Mouse (Mus musculus) kidney, adult 8-10 months (tissue): ENCODE results near the gene Bsn.

Source experiments
- DNase-seq, 2 experiments: peaks; one replicate each; pipeline ENCODE4 v3.0.0; 2022

The Bsn gene

DNA sequence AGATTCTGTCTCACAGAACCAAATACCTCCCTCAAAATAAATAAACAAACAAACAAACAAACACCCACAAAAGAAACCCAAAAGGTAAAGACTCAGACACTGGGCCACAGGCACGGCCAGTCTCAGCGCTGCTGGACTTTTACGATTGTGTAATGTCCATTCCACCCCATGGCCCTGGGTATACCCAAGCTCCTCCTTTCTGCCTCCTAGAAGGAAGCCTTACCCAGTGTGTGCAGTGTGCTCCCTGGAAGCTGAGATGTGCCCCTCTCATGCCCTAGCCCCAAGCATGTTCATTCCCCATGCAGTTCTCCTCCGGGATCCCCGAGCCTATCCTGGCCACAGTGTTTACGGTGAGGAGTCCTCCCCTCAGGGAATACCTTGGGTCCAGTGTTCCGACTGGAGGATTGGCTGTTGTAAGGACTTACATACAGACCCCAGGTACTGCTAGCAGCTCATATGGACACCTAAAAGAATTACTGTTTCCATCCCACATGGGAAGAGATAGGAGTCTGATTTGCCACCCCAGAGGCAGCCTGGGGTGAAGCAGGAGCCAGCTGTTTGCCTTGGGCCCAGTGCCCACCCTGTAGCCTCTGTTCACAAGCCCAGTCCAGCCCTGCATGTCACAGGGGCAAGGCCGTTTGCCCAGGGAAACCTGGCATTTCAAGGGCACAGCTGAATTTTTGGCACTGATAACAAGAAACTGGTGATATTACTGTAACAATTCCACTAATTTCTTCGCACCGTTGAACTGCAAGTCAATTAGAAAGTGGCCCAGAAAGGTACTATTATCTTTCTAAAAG is 68.8 kb downstream of the Bsn start:
- no peak for DNase-seq

DNA sequence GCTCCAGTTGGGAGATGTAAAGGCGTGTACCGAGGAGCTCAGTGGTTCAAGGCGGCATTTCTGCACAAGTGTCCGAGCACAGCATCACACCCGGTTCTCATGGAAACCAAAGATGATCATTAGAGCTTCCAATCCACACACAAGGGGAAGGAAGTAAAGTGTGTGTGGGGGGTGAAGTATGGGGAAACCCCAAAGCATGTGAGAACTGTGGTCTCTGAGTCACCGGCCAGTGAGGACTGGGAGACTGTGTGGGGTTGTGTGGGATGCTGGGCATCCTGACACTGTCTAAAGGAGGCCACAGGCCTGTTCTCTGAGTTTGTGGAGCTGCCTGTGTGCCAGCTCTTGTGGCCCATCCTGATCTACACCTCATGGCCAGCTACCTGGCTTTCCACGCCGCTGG is 69.5 kb downstream of the Bsn start:
- DNase-seq: no peak

DNA sequence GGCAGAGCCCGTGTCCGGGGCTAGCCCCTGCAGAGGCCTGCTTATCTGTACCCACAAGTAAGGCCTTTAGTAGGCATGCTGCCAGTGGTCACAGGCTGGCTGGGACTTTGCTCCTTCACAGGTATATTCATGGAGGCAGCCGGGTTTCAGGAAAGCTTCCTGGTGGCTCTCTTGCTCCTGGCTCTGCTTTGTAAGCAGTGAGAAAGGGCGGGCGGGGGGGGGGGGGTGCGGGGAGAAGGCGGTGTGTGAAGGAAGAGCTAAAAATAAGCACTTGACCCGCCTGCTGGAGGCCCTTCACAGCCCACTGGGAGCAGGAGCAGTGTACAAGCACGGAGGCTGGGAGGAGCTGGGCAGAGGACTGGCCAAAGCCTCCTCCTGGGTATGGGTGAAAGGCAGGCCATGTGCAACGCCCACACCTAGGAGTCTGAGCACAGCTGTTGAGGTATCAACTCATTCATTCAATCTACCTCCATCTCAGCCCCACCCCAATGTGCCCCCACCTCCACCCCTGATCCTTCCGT is 70.2 kb downstream of the Bsn start:
- peak; percentile 76 to 86 for DNase-seq

DNA sequence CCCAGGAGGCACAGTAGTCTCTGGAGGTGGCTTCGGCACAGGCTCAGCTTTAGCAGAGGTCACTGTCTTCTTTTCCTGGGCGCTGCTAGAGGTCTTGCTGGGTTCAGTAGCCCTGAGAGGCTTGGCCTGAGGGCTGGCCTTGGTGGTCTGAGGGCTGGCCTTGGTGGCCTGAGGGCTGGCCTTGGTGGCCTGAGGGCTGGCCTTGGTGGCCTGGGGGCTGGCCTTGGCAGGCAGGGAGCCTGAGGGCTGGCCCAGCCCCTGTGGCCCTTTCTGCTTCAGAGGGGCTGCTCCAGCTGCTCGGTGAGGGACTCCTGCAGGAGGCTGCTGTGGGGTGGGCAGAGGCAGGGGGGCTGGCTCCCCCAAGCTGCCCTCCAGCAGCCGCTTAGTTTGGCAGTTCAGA is 73.0 kb downstream of the Bsn start:
- DNase-seq: no peak

DNA sequence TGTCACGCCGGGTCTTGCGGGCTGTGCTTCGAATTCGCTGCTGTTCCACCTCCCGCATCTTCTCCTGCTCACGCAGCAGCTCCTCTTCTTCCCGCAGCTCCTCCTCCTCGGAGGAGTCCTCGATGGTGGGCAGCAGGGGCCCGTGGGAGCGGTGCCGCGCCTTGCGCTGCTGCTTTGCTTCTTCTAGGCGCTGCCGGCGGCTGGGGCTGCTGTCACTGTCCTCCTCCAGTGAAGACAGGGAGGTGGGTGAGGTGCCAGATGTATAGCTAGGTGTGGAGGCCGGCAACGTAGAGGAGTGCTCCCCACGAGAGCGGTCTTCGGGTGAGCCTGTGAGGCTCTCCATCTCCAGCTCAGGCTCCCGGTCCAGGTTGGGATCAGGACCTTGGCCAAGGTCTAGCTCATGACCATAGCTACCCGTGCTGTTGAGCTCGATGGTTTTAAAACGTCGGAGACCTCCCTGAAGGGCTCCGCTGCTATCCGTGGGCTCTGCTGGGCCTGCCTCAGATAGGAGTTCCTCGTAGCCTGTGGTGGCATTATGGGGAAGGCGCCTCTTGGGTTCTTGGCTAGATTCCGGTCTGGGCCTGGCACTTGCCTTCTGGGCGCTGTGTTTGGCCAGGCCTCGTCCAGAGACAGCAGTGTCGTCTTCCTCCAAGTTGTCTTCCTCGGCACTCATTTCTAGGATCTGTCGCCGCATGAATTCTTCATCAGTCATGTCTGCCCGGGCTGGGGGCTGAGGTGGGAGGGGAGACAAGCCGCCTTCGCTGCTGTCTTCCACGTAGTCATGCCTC is 74.7 kb downstream of the Bsn start:
- no peak for DNase-seq

DNA sequence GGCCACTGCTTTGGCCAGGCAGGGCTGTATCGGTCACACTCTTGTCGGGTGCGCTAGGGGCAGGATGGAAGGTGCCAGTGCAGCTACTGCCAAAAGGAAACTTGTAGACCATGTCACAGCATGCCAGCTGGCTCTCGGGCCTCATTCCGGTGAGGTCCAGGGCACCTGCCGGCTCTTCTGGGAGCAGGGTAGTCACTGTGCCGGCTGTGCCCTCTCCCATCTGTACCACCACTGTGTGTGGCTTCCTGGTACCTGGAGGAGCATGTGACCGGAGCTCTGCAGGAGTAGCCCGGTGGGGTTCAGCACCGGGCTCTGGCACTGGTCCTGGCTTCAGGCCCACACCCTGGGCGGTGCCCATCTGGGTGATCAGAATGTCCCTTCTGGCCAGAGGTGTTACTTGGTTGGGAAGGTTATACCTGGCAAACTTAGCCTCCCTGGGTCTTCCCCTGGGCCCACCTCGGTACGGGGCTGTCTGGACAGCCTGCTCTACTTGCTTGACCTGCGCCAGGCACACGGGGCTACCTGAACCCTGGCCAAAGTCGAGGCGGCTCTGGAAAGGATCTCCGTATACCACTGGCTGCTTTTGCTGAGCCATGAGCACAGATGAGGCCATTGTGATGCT is 77.4 kb downstream of the Bsn start:
- no peak for DNase-seq

DNA sequence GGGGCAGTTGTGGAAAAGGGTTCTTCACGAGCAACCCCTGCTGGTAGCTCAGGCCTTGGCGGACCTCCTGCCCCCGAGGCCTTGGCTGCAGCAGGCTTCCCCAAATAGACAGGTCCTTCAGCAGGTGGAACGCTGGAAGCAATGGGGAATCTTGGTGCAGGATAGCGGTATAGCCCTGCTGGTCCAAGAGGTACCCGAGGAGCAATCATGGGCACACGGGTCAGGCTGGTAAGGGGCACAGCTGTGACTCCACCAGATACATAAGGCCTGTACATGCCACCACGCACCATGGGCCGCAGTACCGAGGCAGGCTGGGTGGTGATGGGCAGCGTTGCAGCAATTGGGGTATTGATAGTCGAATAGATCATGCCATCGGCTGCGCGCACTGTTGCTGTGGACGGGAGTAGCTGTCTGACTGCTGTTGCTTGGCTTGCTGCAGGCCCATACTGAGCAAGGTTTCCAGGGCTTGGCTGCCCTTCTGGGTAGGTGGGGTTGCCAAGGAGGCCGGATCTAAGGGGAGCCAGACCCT is 78.5 kb downstream of the Bsn start:
- DNase-seq: no peak

DNA sequence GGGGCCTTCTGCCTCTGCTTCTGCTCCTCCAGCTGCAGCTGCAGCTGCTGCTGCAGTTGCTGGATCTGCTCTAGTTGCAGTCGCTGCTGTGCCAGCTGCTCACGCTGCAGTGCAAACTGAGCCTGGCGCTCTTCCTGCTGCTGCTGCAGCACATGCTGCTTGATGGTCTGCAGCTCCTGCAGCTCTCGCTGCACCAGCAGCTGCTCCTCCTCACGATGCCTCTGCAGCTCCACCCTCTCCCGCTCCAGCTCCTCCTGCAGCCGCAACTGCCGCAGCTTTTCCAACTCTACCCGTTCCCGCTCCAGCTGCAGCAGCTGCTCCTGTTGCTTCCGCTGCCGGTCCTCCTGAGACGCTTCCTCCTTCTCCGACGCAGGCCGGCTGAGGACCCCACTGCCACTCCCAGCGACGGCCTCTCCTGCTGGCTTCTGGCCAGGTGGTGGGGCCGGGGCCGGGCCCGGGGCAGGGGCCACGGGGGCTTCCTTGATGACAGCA is 79.0 kb downstream of the Bsn start:
- no peak for DNase-seq

DNA sequence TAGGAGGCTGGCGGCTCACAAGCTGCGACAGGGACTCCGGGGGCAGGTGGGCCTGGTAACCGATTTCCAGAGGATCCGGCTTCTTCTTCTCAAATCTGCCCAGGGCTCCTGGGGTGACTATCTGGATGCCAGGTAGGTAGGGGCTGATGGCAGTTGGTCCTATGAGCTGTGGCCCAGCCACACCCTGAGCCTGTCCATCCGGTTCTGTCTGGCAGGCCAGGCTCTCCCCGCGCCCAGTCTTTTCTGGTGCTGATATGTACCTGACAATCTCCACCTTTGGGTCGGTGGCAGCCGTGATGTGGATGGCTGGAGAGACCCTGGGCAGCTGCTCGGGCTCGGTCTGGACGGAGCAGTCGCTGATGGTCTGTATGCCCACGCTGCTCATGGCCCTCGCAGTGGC is 80.0 kb downstream of the Bsn start:
- no peak for DNase-seq

DNA sequence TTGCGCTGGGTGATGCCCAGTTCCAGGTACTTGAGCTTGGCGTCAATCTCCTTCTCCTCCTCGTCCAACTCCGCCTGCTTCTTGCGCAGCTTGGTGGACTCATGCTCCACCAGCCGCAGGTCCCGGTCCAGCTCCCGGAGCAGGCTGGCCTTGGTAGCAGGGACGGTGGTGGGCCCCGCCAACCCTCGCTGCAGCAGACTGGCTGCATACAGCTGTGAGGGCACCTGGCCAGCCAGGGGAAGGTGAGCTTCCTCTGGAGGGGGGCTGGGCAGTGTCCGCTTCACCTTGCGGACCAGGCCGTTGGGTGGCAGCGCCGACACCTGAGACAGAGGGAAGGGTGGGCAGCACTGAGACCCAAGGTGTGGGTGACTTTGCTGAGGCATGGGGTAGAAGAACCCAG is 82.3 kb downstream of the Bsn start:
- DNase-seq: no peak

DNA sequence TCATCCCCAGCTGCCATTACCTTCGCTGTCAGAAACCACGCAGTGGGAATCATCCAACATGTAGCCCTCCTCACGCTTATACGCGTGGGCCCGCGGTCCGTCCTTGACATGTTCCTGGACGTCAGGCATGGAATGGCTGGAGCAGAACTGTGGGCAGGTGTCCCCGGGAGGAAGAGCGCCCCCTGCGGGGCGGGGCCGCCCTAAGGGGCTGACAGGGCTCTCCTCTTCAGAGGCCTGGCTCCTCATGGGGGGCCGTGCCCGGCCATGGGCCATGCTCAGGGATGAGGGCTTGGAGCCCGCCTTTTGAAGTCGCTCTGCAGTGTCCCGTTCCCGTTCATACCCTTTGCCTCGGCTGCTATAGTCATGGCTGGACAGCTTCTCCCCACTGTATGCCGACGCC is 84.1 kb downstream of the Bsn start:
- no peak for DNase-seq

DNA sequence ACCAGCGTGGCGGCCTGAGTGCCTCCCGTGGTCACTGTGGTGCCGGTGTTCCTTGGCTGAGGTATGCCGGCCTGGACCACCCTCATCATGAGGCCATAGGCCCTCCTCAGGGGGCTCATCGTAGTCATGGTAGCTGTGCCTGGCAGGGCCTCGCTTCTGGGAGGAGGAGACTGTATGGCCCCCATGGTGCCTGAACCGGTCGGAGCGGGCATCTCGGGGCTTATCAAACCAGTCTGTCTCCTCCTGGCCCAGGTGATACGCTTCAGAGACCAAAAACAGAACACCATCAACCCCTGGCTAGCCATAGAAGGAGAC is 84.7 kb downstream of the Bsn start:
- no peak for DNase-seq

DNA sequence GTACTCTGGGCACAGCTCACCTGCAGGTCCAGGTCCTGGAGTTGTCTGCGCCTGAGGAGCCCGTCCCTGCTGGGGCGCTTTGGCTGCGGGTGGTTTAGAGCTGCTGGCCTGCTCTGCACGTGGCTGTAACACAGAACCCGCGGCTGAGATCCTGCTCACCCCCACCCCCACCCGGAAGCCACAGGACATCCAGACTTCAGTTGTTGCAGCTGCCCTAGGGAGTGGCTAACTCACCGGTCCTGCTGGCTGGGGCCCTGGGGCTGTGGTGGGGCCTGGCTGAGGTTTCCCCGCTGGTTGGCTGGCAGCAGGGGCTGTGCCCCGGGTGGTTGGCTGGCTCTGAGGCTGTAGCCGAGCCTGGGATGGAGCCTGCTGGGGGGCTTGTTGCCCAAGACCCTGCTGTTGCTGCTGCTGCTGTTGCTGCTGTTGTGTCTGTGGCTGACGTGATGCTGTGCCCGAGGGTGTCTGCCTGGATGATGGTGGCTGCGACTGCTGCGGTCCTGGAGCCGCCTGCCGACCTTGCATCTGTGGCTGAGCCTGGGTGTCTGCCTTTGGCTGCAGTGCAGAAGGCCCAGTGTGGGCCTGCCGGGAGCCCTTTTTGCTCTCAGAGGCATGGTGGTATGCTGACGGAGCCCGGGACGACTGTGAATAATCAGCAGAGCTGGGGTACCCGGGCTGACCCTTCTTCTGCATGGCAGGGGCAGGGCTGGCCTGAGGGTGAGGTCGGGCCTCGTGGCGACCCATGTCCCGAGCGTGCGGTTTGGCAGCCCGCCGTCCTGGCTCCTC is 85.2 kb downstream of the Bsn start:
- DNase-seq: no peak

DNA sequence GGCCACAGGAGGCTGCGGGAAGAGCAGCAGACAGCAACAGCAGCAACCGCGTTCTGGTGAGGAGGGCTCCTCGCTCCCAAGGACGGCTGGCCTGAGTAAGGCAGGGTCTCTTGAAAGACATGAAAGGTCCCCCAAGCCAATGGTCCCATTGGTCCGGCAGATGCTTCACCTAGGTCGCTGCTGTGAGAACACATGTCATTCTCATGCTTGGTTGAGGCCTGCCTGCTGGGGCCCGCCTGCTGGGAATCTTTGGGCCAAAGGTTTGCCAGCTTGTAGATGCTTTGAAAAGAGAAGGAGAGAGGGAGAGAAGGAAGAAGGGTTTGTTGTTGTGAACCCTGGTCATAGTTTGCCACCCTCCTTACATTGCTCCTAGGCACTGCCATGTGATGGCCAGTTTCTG is 90.6 kb downstream of the Bsn start:
- DNase-seq: no peak

DNA sequence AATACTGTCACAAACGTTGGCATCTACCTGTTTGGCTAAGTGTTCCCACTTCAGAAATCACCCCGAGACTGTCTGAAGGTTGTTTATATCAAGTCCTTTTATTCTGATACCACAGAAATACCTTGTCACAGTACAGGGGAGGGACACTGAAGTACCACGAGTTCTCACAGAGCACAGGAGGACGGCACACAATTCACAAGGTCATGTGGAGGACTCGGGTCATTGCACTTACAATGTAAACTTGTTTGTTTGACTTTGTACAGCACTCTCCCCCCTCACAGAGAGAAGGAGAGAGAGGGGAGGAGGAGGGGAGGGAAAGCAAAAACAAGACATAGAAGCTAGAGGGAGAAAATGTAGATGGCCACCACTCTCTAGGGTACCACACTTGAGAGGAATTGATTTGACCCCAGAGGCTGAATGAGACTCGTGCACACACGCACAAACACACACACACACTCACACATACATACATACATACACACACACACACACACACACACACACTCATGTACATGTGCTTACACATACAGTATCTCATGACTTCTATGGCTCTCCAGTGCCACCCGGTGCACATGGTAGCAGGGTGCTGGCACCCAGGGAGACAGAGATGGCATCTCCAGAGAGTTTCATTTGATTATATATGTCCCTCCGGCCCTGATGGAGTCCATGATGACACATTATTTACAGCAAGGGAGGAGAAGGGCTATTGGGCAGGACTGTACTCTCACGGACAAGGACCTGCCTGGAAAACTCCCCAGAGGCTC is 94.1 kb downstream of the Bsn start:
- DNase-seq: no peak

DNA sequence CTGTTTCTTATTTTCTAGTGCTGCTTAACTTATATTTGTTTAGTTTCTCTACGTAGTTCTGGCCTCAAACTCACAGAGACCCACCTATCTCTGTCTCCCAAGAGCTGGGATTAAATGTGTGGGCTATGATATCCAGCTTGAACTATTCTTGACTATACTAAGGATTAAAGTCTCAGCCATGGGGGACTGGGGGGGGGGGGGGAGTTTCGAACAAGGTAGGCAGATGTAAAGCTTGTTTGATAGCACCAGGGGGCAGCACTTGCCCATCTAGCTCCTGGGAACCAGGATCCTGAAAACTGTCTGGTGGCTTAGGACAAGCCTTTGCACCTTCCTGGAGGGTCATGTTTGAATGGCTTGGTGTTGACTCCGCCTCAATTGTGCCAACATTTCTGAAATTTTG is 94.7 kb downstream of the Bsn start:
- DNase-seq: peak; percentile 73 to 77

DNA sequence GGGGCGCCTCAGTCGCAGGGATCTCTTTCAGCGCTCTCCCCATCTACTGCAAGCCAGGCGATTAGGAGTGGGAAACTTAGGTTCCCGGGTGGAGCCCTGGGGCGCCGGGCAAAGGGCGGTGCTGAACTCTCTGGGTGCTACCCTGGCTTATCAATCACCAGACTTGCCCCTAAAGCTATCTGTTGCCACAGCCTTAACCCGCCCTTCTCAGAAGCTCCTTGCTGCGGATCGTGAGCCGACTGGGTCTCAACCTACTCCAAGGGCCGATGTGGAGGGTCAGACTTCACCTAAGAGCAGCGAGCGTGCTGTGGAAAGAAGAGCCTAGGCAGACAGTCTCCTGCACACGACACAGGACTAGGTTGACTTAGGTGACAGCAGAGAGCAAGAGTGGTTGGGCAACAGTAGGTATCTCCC is 95.2 kb downstream of the Bsn start:
- DNase-seq: peak in 1 of 2 experiments; percentile 59

DNA sequence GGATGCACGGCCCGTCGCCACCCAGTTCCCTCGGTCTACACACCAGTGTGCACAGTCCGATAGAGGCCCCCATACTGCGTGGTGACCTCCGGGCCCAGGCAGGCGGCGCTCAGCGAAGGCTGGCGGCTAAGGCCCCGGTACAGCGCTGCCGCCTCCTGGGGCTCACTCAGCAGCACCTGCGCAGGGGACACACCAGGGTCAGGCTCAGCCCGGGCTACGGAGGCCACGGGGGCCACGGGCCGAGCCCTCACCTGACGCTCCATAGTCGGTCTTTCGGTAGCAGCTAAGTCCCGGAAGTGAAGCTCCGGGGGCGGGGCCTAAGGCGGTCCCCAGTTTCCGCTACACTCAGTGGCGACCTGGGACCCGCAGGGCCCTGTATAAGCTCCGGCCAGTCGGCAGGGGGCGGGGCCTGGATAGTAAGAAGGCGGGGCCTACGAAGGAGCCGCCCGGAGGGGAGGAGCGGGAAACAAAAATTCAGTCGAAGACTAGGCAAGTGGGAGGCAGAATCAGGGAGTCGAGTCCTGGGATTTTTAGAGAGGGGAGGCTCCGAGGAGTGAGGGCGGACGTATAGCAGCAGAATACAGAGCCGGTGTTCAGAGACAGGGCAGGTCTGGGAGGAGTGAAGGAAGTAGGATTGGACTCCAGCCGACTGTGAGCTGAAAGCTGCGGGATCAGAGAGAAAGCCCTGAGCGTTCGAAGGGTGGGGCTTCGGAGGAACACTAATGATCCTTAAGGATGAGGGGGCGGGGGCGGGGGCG is 95.8 kb downstream of the Bsn start, which contains the start of gene Apeh:
Gene Apeh (minus strand): TSS at position 423 of the 758 bp plus-strand sequence.
- peak; percentile 97 to 98 for DNase-seq

DNA sequence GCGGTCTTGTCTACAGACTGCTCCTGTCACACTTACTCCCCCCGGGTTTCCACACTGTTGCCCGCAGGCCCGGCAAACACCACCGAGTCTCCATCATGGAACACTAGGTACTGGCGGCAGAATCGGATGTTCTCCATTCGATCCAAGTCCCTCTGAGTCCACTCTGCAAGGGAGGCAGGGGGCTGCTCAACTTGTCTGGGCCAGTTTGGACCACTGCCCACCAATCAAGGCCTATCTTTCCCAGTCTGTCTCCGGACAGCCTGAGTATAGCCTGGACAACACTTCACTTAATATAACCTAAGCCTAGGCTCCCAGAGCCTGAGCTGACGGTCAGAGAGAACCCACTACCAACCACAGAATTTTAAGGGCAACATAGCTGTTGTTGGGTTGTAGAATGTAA is 96.6 kb downstream of the Bsn start:
- no peak for DNase-seq

DNA sequence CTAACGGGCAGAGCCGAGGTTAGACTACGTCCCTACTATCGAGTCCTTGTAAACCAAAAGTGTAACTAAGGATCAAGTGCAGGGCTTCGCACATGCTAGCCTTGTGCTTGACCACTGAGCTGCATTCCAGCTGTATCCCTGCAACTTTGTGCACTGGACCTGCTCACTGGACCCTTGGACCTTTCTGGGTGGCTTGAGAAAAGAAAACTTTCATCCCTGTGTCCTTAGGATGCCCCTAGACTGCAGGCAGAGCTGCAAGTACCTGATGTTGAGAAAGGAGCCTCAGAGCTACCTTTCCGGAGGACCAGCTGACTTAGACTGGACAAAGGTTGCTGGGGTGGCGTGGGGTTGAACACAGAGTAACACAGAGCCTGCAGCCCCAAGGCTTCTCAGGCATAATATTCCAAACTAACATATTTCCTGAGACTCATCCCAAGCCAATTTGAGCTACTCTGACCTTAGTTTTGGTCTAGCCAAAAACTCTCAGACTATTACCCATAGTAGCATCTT is 99.5 kb downstream of the Bsn start:
- DNase-seq: peak; percentile 76 to 85

DNA sequence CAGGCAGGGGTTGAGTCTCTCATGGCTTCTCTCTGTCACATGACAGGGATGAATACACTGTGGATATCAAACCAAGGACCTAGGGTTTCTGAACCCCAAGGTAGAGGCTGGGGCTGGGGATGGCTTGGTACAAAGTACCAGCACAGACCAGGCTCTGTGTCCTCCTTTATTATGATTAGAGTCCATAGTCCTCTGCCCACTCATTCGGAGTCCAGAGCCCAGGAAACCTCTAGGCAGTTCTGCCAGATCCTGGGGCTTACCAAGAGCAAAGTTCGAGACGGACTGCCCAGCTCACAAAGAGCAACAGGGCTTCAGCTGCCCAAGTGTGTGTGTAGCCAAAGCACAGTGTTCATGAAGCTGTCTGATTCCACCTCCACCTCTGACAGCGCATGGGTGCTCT is 104.9 kb downstream of the Bsn start:
- peak; percentile 64 to 68 for DNase-seq
